Mouse (Mus musculus) C2C12 (cell line): Measurements from ENCODE around the gene Zfp446. TPM values are rescaled to one million over a fixed set of nuclear protein-coding genes. Genes with fewer than 3 reads are reported as not detected.
A peak's percentile ranks its signal among the peaks of the same experiment; 100 is the strongest.

Experiments used
- H3K27me3 ChIP-seq: one replicate; pipeline ENCODE4 v1.6.1; 2011; ENCODE audit not compliant: control insufficient read depth, insufficient read depth, insufficient read length
- H3K36me3 ChIP-seq: one replicate; pipeline ENCODE4 v1.6.1; 2011; ENCODE audit not compliant: control insufficient read depth, insufficient read depth
- H3K4me3 ChIP-seq: one replicate; pipeline ENCODE4 v1.5.1; 2011; ENCODE audit warnings: mild to moderate bottlenecking, control low read depth; ENCODE audit not compliant: poor library complexity, insufficient read depth, severe bottlenecking
- H3K79me2 ChIP-seq: one replicate; pipeline ENCODE4 v1.6.1; 2011; ENCODE audit not compliant: control insufficient read depth, insufficient read depth
- H3K79me3 ChIP-seq: one replicate; pipeline ENCODE4 v1.6.1; 2011; ENCODE audit warnings: low read depth, control low read depth
- H3ac ChIP-seq: one replicate; pipeline ENCODE3; 2011; ENCODE audit warnings: low read depth; ENCODE audit not compliant: control insufficient read depth, insufficient read length
- CEBPB ChIP-seq: IDR thresholded peaks from one replicate; pipeline ENCODE4 v1.6.1; 2011; ENCODE audit warnings: low read depth, mild to moderate bottlenecking, control low read depth, moderate library complexity
- CTCF ChIP-seq: IDR thresholded peaks from one replicate; pipeline ENCODE4 v1.5.1; 2011; ENCODE audit not compliant: control insufficient read depth, insufficient read depth, insufficient read length
- FOSL1 ChIP-seq: IDR thresholded peaks from one replicate; pipeline ENCODE4 v1.8.0; 2011; ENCODE audit warnings: mild to moderate bottlenecking, low read length; ENCODE audit not compliant: poor library complexity, insufficient read depth, severe bottlenecking
- MAX ChIP-seq: IDR thresholded peaks from one replicate; pipeline ENCODE4 v1.6.1; 2011; ENCODE audit warnings: mild to moderate bottlenecking, control low read depth
- MYOD1 ChIP-seq: IDR thresholded peaks from one replicate; pipeline ENCODE4 v1.6.1; 2011; ENCODE audit warnings: low read depth; ENCODE audit not compliant: control insufficient read depth, insufficient read length
- MYOG ChIP-seq: IDR thresholded peaks from one replicate; pipeline ENCODE4 v1.6.1; 2011; ENCODE audit not compliant: control insufficient read depth, insufficient read length; ENCODE audit errors: extremely low read depth
- USF1 ChIP-seq: IDR thresholded peaks from one replicate; pipeline ENCODE4 v1.6.1; 2011; ENCODE audit warnings: low read depth, mild to moderate bottlenecking, control low read depth, moderate library complexity
- polyA plus RNA-seq: library from polyadenylated mRNA; unstranded; fragments of >200 nt; fragmentation: generic; extraction: Trizol; gene quantifications from one replicate; pipeline ENCODE4 v1.2.1, GENCODE M21; 2012; ENCODE audit warnings: missing spikeins

The Zfp446 gene
- polyA plus RNA-seq, 1 experiment, result 1.7 TPM

GRCm38 (mm10) chr7:13023928-13024731 is 46.5 kb downstream of the Zfp446 start:
- peaks cover 45% of the 10 kb centered on the region for H3K79me2 ChIP-seq
- peak overlapping the region; percentile 88 for H3ac ChIP-seq
- H3K4me3 ChIP-seq, result peak overlapping the region; percentile 80
- H3K27me3 ChIP-seq, result no peaks in the 10 kb centered on the region
- H3K36me3 ChIP-seq, result peaks cover 41% of the 10 kb centered on the region
- peaks cover 34% of the 10 kb centered on the region for H3K79me3 ChIP-seq
- TF ChIP-seq CTCF, result peak; percentile 45
- TF ChIP-seq FOSL1, result no peak
- peak; percentile 35 for TF ChIP-seq MAX
- no peak for TF ChIP-seq MYOG
- no peak for TF ChIP-seq CEBPB
- no peak for TF ChIP-seq USF1
- no peak for TF ChIP-seq MYOD1

- H3K79me2 ChIP-seq, result peaks cover 52% of the 10 kb centered on the region
- H3K4me3 ChIP-seq, result peak overlapping the region; percentile 80
- no peaks in the 10 kb centered on the region for H3K27me3 ChIP-seq
- H3K36me3 ChIP-seq, result peaks cover 48% of the 10 kb centered on the region
- peaks cover 34% of the 10 kb centered on the region for H3K79me3 ChIP-seq
- TF ChIP-seq FOSL1 (no peak), MAX (no peak), CEBPB (no peak), CTCF (peak; percentile 0), MYOG (no peak), USF1 (no peak)
- H3ac ChIP-seq, result peak overlapping the region; percentile 88
Measured at GRCm38 (mm10) chr7:13024805-13025204, 47.2 kb downstream of the Zfp446 start.

- H3K27me3 ChIP-seq, result no peaks in the 10 kb centered on the region
- H3K79me3 ChIP-seq, result peaks cover 35% of the 10 kb centered on the region
- peak overlapping the region; percentile 88 for H3ac ChIP-seq
- peak overlapping the region; percentile 80 for H3K4me3 ChIP-seq
- peaks cover 52% of the 10 kb centered on the region for H3K79me2 ChIP-seq
- H3K36me3 ChIP-seq, result peaks cover 56% of the 10 kb centered on the region
- TF ChIP-seq CTCF, result no peak
- TF ChIP-seq MYOD1, result no peak
- no peak for TF ChIP-seq CEBPB
- TF ChIP-seq MAX, result no peak
- no peak for TF ChIP-seq MYOG
- no peak for TF ChIP-seq USF1
- no peak for TF ChIP-seq FOSL1
Measured at GRCm38 (mm10) chr7:13025511-13026112, 48.0 kb downstream of the Zfp446 start.

- Histone ChIP-seq H3K79me3 (peaks cover 35% of the 10 kb centered on the region), H3K4me3 (no peak overlapping the region), H3K27me3 (no peaks in the 10 kb centered on the region), H3K79me2 (peaks cover 52% of the 10 kb centered on the region), H3ac (no peak overlapping the region), H3K36me3 (peaks cover 87% of the 10 kb centered on the region)
- TF ChIP-seq FOSL1 (no peak), MAX (no peak), MYOG (no peak), CTCF (no peak), CEBPB (no peak), USF1 (no peak), MYOD1 (no peak)
Measured at GRCm38 (mm10) chr7:13028986-13029385, 51.3 kb downstream of the Zfp446 start.

- H3K27me3 ChIP-seq, result no peaks in the 10 kb centered on the region
- TF ChIP-seq USF1, result no peak
- TF ChIP-seq MYOD1, result no peak
- TF ChIP-seq CTCF, result no peak
- TF ChIP-seq FOSL1, result no peak
- no peak for TF ChIP-seq MYOG
- TF ChIP-seq CEBPB, result no peak
- no peak for TF ChIP-seq MAX
Measured at GRCm38 (mm10) chr7:13031069-13031468, 53.4 kb downstream of the Zfp446 start.

GRCm38 (mm10) chr7:13031983-13032382 is 54.3 kb downstream of the Zfp446 start:
- Histone ChIP-seq H3K27me3 (no peaks in the 10 kb centered on the region), H3ac (no peak overlapping the region), H3K4me3 (no peak overlapping the region), H3K36me3 (peaks cover 81% of the 10 kb centered on the region), H3K79me3 (peaks cover 27% of the 10 kb centered on the region), H3K79me2 (peaks cover 43% of the 10 kb centered on the region)
- TF ChIP-seq MAX (no peak), USF1 (no peak), MYOG (no peak)

More at GRCm38 (mm10) chr7:13031069-13031468, 53.4 kb downstream of the Zfp446 start:
- Histone ChIP-seq H3K79me3 (peaks cover 27% of the 10 kb centered on the region), H3ac (no peak overlapping the region), H3K4me3 (no peak overlapping the region), H3K36me3 (peaks cover 86% of the 10 kb centered on the region), H3K79me2 (peaks cover 43% of the 10 kb centered on the region)
